Comparison of ENCODE assay signal across 33 mouse cellular contexts in the genomic region with DNA sequence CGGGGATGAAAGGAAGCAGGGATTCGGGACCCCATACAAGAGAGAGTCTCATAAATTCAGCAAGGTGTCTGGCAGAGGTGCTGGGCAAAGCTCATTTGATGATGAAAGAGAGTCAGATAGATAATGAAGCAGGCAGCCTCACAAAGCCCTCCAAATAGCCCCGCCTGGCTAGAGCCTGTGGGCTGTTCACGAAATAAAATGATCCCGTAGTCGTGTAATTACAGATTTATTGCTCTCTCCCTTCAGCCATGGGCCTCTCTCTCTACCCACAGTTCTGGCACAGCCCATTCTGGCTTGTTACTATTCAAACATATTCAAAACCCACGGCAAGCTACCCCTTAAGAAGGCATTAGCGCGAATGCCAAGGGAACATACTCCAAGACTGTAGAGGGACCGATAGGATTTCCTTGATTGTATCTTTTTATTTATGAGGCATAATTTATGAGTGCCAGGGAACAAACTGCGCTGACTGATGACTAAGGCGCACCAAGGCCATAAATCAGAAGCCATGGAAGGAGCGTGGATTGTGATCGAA.
DNase-seq lines count a peak whose midpoint lies in the region; ATAC-seq lines count a peak whose summit lies in the region.
"Had no signal": no experiment of that assay in that cellular context is flagged by ENCODE, and none has a peak within 500 bp of the region (broad histone marks: within the 10 kb centered on the region; RNA-seq: fewer than 3 reads in every experiment).

No protein-coding gene starts in this region.

- no peaks in the 10 kb centered on the region for H3K27me3 ChIP-seq in forebrain, embryonic 14.5 days (replicated peaks; ENCODE audit: control insufficient read depth, insufficient read depth, low read length)
- no peaks in the 10 kb centered on the region for H3K27me3 ChIP-seq in forebrain, embryonic 12.5 days
- H3K27me3 ChIP-seq in heart, embryonic 10.5 days (ENCODE audit: insufficient read depth, poor library complexity, severe bottlenecking) = no peaks in the 10 kb centered on the region
- H3K27me3 ChIP-seq: CH12.LX; embryonic facial prominence, embryonic 12.5 days; forebrain, embryonic 15.5 days; heart, embryonic 12.5 days; kidney, embryonic 15.5 days; limb, embryonic 15.5 days; liver, embryonic 15.5 days; lung, embryonic 15.5 days; megakaryocyte, embryonic 14.5 days had no signal

- H3K27ac ChIP-seq in forebrain, embryonic 14.5 days (ENCODE audit: low read depth, low read length) = no peak overlapping the region
- H3K27ac ChIP-seq in forebrain, embryonic 12.5 days = no peak overlapping the region
- no peak overlapping the region for H3K27ac ChIP-seq in heart, embryonic 10.5 days
- H3K27ac ChIP-seq: embryonic facial prominence, embryonic 12.5 days; forebrain, embryonic 15.5 days; hindbrain, postnatal 0 days; kidney, embryonic 15.5 days; left cerebral cortex, adult 2 months; limb, embryonic 15.5 days; liver, embryonic 15.5 days; lung, embryonic 15.5 days had no signal

- ATAC-seq in forebrain, embryonic 14.5 days = no peak
- no peak for ATAC-seq in forebrain, embryonic 12.5 days (ENCODE audit: low FRiP score)
- ATAC-seq: forebrain, embryonic 15.5 days; hindbrain, postnatal 0 days; Patski had no signal

- no peak overlapping the region for H3K4me2 ChIP-seq in forebrain, embryonic 14.5 days (ENCODE audit: low read length)
- H3K4me2 ChIP-seq in forebrain, embryonic 12.5 days = no peak overlapping the region
- H3K4me2 ChIP-seq: embryonic facial prominence, embryonic 12.5 days; forebrain, embryonic 15.5 days; heart, embryonic 12.5 days; kidney, embryonic 15.5 days; limb, embryonic 15.5 days; liver, embryonic 15.5 days; lung, embryonic 15.5 days had no signal

- no peaks in the 10 kb centered on the region for H3K36me3 ChIP-seq in forebrain, embryonic 14.5 days (ENCODE audit: control insufficient read depth, insufficient read depth, low read length)
- no peaks in the 10 kb centered on the region for H3K36me3 ChIP-seq in forebrain, embryonic 12.5 days (replicated peaks)
- H3K36me3 ChIP-seq in heart, embryonic 10.5 days = no peaks in the 10 kb centered on the region
- H3K36me3 ChIP-seq: embryonic facial prominence, embryonic 12.5 days; forebrain, embryonic 15.5 days; G1E; heart, embryonic 12.5 days; kidney, embryonic 15.5 days; limb, embryonic 15.5 days; liver, embryonic 15.5 days; lung, embryonic 15.5 days had no signal

- H3K4me3 ChIP-seq in forebrain, embryonic 14.5 days (ENCODE audit: low read depth, low read length) = no peak overlapping the region
- no peak overlapping the region for H3K4me3 ChIP-seq in forebrain, embryonic 12.5 days (replicated peaks)
- H3K4me3 ChIP-seq in heart, embryonic 10.5 days = no peak overlapping the region
- H3K4me3 ChIP-seq: embryonic facial prominence, embryonic 12.5 days; erythroblast, embryonic 14.5 days; forebrain, embryonic 15.5 days; heart, embryonic 12.5 days; kidney, embryonic 15.5 days; left cerebral cortex, adult 2 months; limb, embryonic 15.5 days; liver, embryonic 15.5 days; lung, embryonic 15.5 days; megakaryocyte, embryonic 14.5 days had no signal

- no peak overlapping the region for H3K9ac ChIP-seq in forebrain, embryonic 14.5 days (ENCODE audit: low read length)
- no peak overlapping the region for H3K9ac ChIP-seq in forebrain, embryonic 12.5 days
- H3K9ac ChIP-seq: embryonic facial prominence, embryonic 12.5 days; forebrain, embryonic 15.5 days; heart, embryonic 12.5 days; kidney, embryonic 15.5 days; limb, embryonic 15.5 days; liver, embryonic 15.5 days; lung, embryonic 15.5 days had no signal

- no peaks in the 10 kb centered on the region for H3K9me3 ChIP-seq in forebrain, embryonic 14.5 days (replicated peaks; ENCODE audit: control insufficient read depth, low read length)
- H3K9me3 ChIP-seq in forebrain, embryonic 12.5 days = no peaks in the 10 kb centered on the region
- H3K9me3 ChIP-seq in heart, embryonic 10.5 days = no peaks in the 10 kb centered on the region
- H3K9me3 ChIP-seq: embryonic facial prominence, embryonic 12.5 days; forebrain, embryonic 15.5 days; kidney, embryonic 15.5 days; limb, embryonic 15.5 days; liver, embryonic 15.5 days; lung, embryonic 15.5 days had no signal

- WGBS in forebrain, embryonic 14.5 days = 75% methylated on average over 14 of the region's 14 CpGs
- 88% methylated on average over 14 of the region's 14 CpGs for WGBS in forebrain, embryonic 12.5 days
- 90% methylated on average over 14 of the region's 14 CpGs for WGBS in heart, embryonic 10.5 days

- DNase-seq in forebrain, embryonic 14.5 days (ENCODE audit: low spot score) = peak; percentile 23
- DNase-seq in urinary bladder, postnatal 14 days (ENCODE audit: low spot score) = peak; percentile 23
- no peak for DNase-seq in urinary bladder, adult 2 months (ENCODE audit: low spot score)
- peak; percentile 23 for DNase-seq in mesoderm, embryonic 11.5 days (ENCODE audit: low read depth, low spot score)
- DNase-seq in cerebellum, postnatal 36 days = no peak
- no peak for DNase-seq in heart, embryonic 10.5 days (ENCODE audit: low spot score)
- DNase-seq: adrenal gland, postnatal 14 days; B cell, adult 2 months; cerebellum, adult 11 months; cerebellum, adult 9-11 months; heart, postnatal 10 days; kidney, adult 11 months; layer of hippocampus, adult 9-11 months; left cerebral cortex, postnatal 4 days; lung, postnatal 36 days; right cerebral cortex, adult 18-20 months; right cerebral cortex, postnatal 4 days; thymus, postnatal 14 days had no signal

- no peaks in the 10 kb centered on the region for H3K4me1 ChIP-seq in forebrain, embryonic 14.5 days (ENCODE audit: control insufficient read depth, insufficient read depth, low read length)
- no peaks in the 10 kb centered on the region for H3K4me1 ChIP-seq in forebrain, embryonic 12.5 days
- H3K4me1 ChIP-seq in heart, embryonic 10.5 days = 0 out of 2 replicates have a peak, but pooled peaks cover 2% of the 10 kb centered on the region
- H3K4me1 ChIP-seq: embryonic facial prominence, embryonic 12.5 days; forebrain, embryonic 15.5 days; heart, embryonic 12.5 days; liver, embryonic 15.5 days; lung, embryonic 15.5 days; megakaryocyte, embryonic 14.5 days had no signal

Comparison
In these comparisons a context has a peak if more than half of its experiments do, and no peak if none do; other contexts are left out.
1. DNase-seq: peak in forebrain, embryonic 14.5 days (single experiment), urinary bladder, postnatal 14 days (single experiment) and mesoderm, embryonic 11.5 days (single experiment); none in urinary bladder, adult 2 months (single experiment), cerebellum, postnatal 36 days (0 of 2) and heart, embryonic 10.5 days (single experiment).